Mouse (Mus musculus) kidney, postnatal 25 days (tissue): ENCODE measurements around the gene Gm21985.

Source experiments
- DNase-seq, 2 experiments: peaks; one replicate each; pipeline ENCODE4 v3.0.0; 2021; ENCODE audit warnings: mixed read lengths in 2 of 2

The Gm21985 gene

GRCm38 (mm10) chr2:112332051-112332898 lies 66.2 kb downstream of the Gm21985 start:
- no peak for DNase-seq

- no peak for DNase-seq
Measured at GRCm38 (mm10) chr2:112337211-112337610, 71.1 kb downstream of the Gm21985 start.

GRCm38 (mm10) chr2:112339736-112340135 lies 73.6 kb downstream of the Gm21985 start:
- peak in 1 of 2 experiments; percentile 28 for DNase-seq

GRCm38 (mm10) chr2:112341117-112341516 lies 75.0 kb downstream of the Gm21985 start:
- DNase-seq: peak in 1 of 2 experiments; percentile 15

- no peak for DNase-seq
Measured at GRCm38 (mm10) chr2:112348246-112348645, 82.1 kb downstream of the Gm21985 start.

- no peak for DNase-seq
Measured at GRCm38 (mm10) chr2:112353685-112354455, 87.8 kb downstream of the Gm21985 start.

GRCm38 (mm10) chr2:112359611-112360010 lies 93.5 kb downstream of the Gm21985 start:
- DNase-seq: no peak

GRCm38 (mm10) chr2:112360012-112360780 lies 94.1 kb downstream of the Gm21985 start:
- DNase-seq: no peak

- no peak for DNase-seq
Measured at GRCm38 (mm10) chr2:112360781-112361169, 94.7 kb downstream of the Gm21985 start.

- no peak for DNase-seq
Measured at GRCm38 (mm10) chr2:112367222-112367621, 101.1 kb downstream of the Gm21985 start.

- peak; percentile 93 to 95 for DNase-seq
Measured at GRCm38 (mm10) chr2:112367726-112368673, 101.9 kb downstream of the Gm21985 start, which contains the start of gene Emc4. Gene Emc4 (minus strand): TSS chr2:112368027.

GRCm38 (mm10) chr2:112369941-112370340 lies 103.8 kb downstream of the Gm21985 start:
- no peak for DNase-seq

GRCm38 (mm10) chr2:112373141-112373540 lies 107.0 kb downstream of the Gm21985 start:
- DNase-seq: no peak

GRCm38 (mm10) chr2:112374610-112375009 lies 108.5 kb downstream of the Gm21985 start:
- DNase-seq: peak; percentile 23 to 51

- peak; percentile 96 for DNase-seq
Measured at GRCm38 (mm10) chr2:112378973-112379898, 113.1 kb downstream of the Gm21985 start, which contains the start of gene Katnbl1. Gene Katnbl1 (plus strand): TSS chr2:112379211.

GRCm38 (mm10) chr2:112380131-112380530 lies 114.0 kb downstream of the Gm21985 start:
- DNase-seq: no peak

- DNase-seq: no peak
Measured at GRCm38 (mm10) chr2:112381219-112381618, 115.1 kb downstream of the Gm21985 start.

GRCm38 (mm10) chr2:112390843-112391242 lies 124.7 kb downstream of the Gm21985 start:
- DNase-seq: no peak

GRCm38 (mm10) chr2:112391346-112392000 lies 125.4 kb downstream of the Gm21985 start:
- DNase-seq: no peak

GRCm38 (mm10) chr2:112392689-112393088 lies 126.6 kb downstream of the Gm21985 start:
- DNase-seq: no peak
